Mouse (Mus musculus): ENCODE results near the gene Kcnh4. TPM values are rescaled to one million over a fixed set of nuclear protein-coding genes. Genes with fewer than 3 reads are reported as not detected.
A peak's percentile ranks its signal among the peaks of the same experiment; 100 is the strongest.

Kcnh4 gene
- polyA plus RNA-seq, 1 experiment: 0.21 TPM

DNA sequence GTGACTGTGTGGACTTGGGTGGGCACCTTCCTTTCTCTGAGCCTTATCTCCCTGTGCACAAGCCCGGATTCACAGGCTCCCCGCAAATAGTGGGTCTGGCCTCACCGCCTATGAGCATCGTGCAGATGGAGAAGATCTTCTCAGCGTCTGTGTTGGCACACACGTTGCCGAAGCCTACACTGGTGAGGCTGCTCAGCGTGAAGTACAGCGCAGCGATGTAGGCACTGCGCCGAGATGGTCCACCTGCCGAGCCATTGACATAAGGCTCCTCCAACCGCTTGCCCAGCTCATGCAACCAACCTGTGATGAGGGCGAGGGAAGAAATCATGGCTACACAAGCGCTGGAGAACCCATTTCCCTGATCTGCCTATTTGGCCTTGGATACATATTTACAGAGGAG lies 9.6 kb downstream of the Kcnh4 start:
- Histone ChIP-seq H3K27me3 (ENCODE audit: control insufficient read depth, insufficient read depth, low read length, poor library complexity, severe bottlenecking) (no peaks in the 10 kb centered on the region), H3K9me3 (replicated peaks; ENCODE audit: control insufficient read depth, insufficient read depth, low read length, poor library complexity, severe bottlenecking) (no peaks in the 10 kb centered on the region), H3K9ac (ENCODE audit: low read depth, poor library complexity, severe bottlenecking) (no peak overlapping the region), H3K4me3 (ENCODE audit: low read depth, low read length) (peak overlapping the region; percentile 11; the same call in 1 of the 2 replicates), H3K36me3 (ENCODE audit: control insufficient read depth, insufficient read depth, low read length, poor library complexity, severe bottlenecking) (no peaks in the 10 kb centered on the region), H3K27ac (ENCODE audit: insufficient read depth, low read length) (no peak overlapping the region), H3K4me1 (ENCODE audit: control insufficient read depth, insufficient read depth, low read length) (no peaks in the 10 kb centered on the region)
- TF ChIP-seq EP300 (IDR thresholded peaks at IDR 0.05; ENCODE audit: insufficient read depth, low read depth, low read length) (no peak), CTCF (IDR thresholded peaks at IDR 0.05; ENCODE audit: low read depth, low read length) (no peak), POLR2A (IDR thresholded peaks at IDR 0.05; ENCODE audit: insufficient read depth, low read length) (no peak)

DNA sequence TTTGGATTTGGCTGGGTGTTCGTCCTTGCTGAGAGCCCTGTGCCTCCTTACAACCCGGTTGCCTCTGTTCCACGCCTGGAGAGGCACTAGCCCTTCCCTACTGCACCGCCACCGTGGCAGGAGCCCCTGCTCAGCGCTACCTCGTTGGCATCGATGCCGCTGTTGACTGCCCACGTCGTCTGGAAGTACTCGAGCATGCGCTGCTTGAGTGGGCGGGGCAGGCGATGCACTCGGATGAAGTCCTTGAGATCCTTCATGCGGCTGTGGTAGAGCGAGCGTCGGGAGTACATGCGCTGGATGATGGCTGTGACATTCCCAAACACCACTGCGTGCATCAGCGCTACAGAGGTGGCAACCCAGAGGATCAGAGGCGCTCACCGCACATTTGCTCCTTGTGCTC lies 10.3 kb downstream of the Kcnh4 start:
- H3K36me3 ChIP-seq (ENCODE audit: control insufficient read depth, insufficient read depth, low read length, poor library complexity, severe bottlenecking): no peaks in the 10 kb centered on the region
- peak overlapping the region; percentile 58 for H3K4me3 ChIP-seq (ENCODE audit: low read depth, low read length)
- H3K27ac ChIP-seq (ENCODE audit: insufficient read depth, low read length): no peak overlapping the region
- no peaks in the 10 kb centered on the region for H3K9me3 ChIP-seq (replicated peaks; ENCODE audit: control insufficient read depth, insufficient read depth, low read length, poor library complexity, severe bottlenecking)
- no peak overlapping the region for H3K9ac ChIP-seq (ENCODE audit: low read depth, poor library complexity, severe bottlenecking)
- TF ChIP-seq CTCF (IDR thresholded peaks at IDR 0.05; ENCODE audit: low read depth, low read length) (no peak), POLR2A (IDR thresholded peaks at IDR 0.05; ENCODE audit: insufficient read depth, low read length) (no peak), EP300 (IDR thresholded peaks at IDR 0.05; ENCODE audit: insufficient read depth, low read depth, low read length) (no peak)
- H3K27me3 ChIP-seq (ENCODE audit: control insufficient read depth, insufficient read depth, low read length, poor library complexity, severe bottlenecking): no peaks in the 10 kb centered on the region
- no peaks in the 10 kb centered on the region for H3K4me1 ChIP-seq (ENCODE audit: control insufficient read depth, insufficient read depth, low read length)

DNA sequence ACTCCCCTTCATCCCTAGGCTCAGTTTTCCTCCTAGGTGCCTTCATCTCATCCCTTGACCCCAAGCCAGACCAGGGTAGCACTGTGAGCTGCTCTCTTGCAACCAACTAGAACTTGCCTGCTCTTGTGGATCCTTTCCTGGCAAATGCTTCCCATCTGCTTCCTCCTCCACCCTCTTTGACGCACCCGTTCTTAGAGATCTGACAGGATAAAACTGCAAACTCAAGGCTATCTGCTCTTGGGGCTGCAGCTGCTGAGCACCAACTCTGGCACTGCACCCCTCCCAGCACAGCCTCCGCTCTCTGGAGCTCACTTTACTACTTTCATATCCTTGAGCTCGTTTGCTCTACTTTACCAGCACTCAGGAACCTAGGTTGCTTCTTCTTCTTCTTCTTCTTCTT lies 11.1 kb downstream of the Kcnh4 start:
- Histone ChIP-seq H3K9ac (ENCODE audit: low read depth, poor library complexity, severe bottlenecking) (no peak overlapping the region), H3K36me3 (ENCODE audit: control insufficient read depth, insufficient read depth, low read length, poor library complexity, severe bottlenecking) (no peaks in the 10 kb centered on the region), H3K27ac (ENCODE audit: insufficient read depth, low read length) (no peak overlapping the region), H3K9me3 (replicated peaks; ENCODE audit: control insufficient read depth, insufficient read depth, low read length, poor library complexity, severe bottlenecking) (no peaks in the 10 kb centered on the region), H3K27me3 (ENCODE audit: control insufficient read depth, insufficient read depth, low read length, poor library complexity, severe bottlenecking) (no peaks in the 10 kb centered on the region), H3K4me1 (ENCODE audit: control insufficient read depth, insufficient read depth, low read length) (no peaks in the 10 kb centered on the region), H3K4me3 (ENCODE audit: low read depth, low read length) (no peak overlapping the region)
- no peak for TF ChIP-seq POLR2A (IDR thresholded peaks at IDR 0.05; ENCODE audit: insufficient read depth, low read length)
- TF ChIP-seq EP300 (IDR thresholded peaks at IDR 0.05; ENCODE audit: insufficient read depth, low read depth, low read length): no peak
- TF ChIP-seq CTCF (IDR thresholded peaks at IDR 0.05; ENCODE audit: low read depth, low read length): no peak

DNA sequence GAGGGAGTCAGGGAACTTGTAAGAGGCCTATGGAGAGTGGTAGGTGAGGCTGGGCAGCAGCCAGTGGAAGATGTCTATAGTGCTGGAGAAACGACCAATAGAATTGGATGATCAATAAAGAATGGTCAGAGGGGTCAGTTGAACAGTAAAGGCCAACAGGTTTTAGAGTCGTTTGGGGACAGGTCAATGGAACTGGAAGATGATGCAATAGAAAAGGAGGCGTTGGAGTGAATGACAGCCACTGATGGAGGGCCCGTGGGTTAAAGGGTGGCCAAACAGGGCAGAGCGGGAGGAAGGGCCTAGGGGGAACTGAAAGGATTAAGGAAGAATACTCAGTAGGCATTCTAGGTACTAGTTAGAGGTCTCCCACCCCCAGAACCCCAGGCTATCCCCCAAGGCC lies 12.6 kb downstream of the Kcnh4 start:
- Histone ChIP-seq H3K4me3 (ENCODE audit: low read depth, low read length) (no peak overlapping the region), H3K4me1 (ENCODE audit: control insufficient read depth, insufficient read depth, low read length) (no peaks in the 10 kb centered on the region), H3K9ac (ENCODE audit: low read depth, poor library complexity, severe bottlenecking) (no peak overlapping the region), H3K27ac (ENCODE audit: insufficient read depth, low read length) (no peak overlapping the region), H3K27me3 (ENCODE audit: control insufficient read depth, insufficient read depth, low read length, poor library complexity, severe bottlenecking) (no peaks in the 10 kb centered on the region), H3K9me3 (replicated peaks; ENCODE audit: control insufficient read depth, insufficient read depth, low read length, poor library complexity, severe bottlenecking) (no peaks in the 10 kb centered on the region), H3K36me3 (ENCODE audit: control insufficient read depth, insufficient read depth, low read length, poor library complexity, severe bottlenecking) (no peaks in the 10 kb centered on the region)
- no peak for TF ChIP-seq EP300 (IDR thresholded peaks at IDR 0.05; ENCODE audit: insufficient read depth, low read depth, low read length)
- no peak for TF ChIP-seq CTCF (IDR thresholded peaks at IDR 0.05; ENCODE audit: low read depth, low read length)
- no peak for TF ChIP-seq POLR2A (IDR thresholded peaks at IDR 0.05; ENCODE audit: insufficient read depth, low read length)

DNA sequence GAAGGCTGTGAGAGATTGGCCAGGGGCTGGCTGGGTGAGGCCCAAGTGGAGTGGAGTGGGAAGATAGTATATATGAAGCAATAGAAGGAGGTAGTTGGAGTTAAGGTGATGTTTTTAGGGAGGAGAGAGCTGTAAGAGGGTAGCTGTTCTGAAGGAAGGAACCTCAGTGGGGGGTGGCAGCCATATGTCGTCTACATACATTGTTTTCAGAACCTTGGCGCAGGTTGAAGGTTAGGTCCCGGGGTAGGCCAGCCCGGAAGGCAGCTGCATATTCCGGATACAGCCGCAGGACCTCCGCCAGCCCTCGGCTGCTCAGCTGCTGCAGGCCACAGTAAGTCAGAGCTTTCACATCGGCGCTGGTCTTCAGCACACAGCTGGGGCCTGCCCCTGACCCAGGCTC lies 13.2 kb downstream of the Kcnh4 start:
- Histone ChIP-seq H3K36me3 (ENCODE audit: control insufficient read depth, insufficient read depth, low read length, poor library complexity, severe bottlenecking) (no peaks in the 10 kb centered on the region), H3K27me3 (ENCODE audit: control insufficient read depth, insufficient read depth, low read length, poor library complexity, severe bottlenecking) (no peaks in the 10 kb centered on the region), H3K9ac (ENCODE audit: low read depth, poor library complexity, severe bottlenecking) (no peak overlapping the region), H3K4me3 (ENCODE audit: low read depth, low read length) (no peak overlapping the region), H3K9me3 (replicated peaks; ENCODE audit: control insufficient read depth, insufficient read depth, low read length, poor library complexity, severe bottlenecking) (no peaks in the 10 kb centered on the region), H3K27ac (ENCODE audit: insufficient read depth, low read length) (no peak overlapping the region), H3K4me1 (ENCODE audit: control insufficient read depth, insufficient read depth, low read length) (no peaks in the 10 kb centered on the region)
- TF ChIP-seq EP300 (IDR thresholded peaks at IDR 0.05; ENCODE audit: insufficient read depth, low read depth, low read length) (0 out of 2 replicates have a peak, but pooled peaks have one; percentile 10), CTCF (IDR thresholded peaks at IDR 0.05; ENCODE audit: low read depth, low read length) (no peak), POLR2A (IDR thresholded peaks at IDR 0.05; ENCODE audit: insufficient read depth, low read length) (no peak)

DNA sequence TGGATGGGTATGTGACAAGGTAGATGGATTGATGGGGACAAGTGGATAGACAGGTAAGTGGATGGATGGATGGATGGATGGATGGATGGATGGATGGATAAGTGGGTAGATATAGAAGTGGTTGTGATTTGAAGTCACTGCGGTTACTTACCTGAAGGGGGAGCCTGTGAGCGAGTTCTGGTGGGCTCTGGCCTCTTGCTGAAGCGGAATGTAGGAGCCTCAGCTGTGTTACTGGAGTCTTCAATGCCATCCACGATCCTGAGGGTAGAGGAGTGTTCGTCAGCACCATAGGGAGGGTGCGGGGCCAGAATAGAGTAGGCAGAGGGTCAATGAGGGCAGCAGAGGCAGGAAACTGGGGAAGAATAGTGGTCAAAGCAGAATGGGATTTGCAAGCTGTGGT lies 14.7 kb downstream of the Kcnh4 start:
- Histone ChIP-seq H3K4me3 (ENCODE audit: low read depth, low read length) (no peak overlapping the region), H3K9ac (ENCODE audit: low read depth, poor library complexity, severe bottlenecking) (no peak overlapping the region), H3K9me3 (replicated peaks; ENCODE audit: control insufficient read depth, insufficient read depth, low read length, poor library complexity, severe bottlenecking) (no peaks in the 10 kb centered on the region), H3K4me1 (ENCODE audit: control insufficient read depth, insufficient read depth, low read length) (no peaks in the 10 kb centered on the region), H3K27ac (ENCODE audit: insufficient read depth, low read length) (no peak overlapping the region), H3K27me3 (ENCODE audit: control insufficient read depth, insufficient read depth, low read length, poor library complexity, severe bottlenecking) (no peaks in the 10 kb centered on the region), H3K36me3 (ENCODE audit: control insufficient read depth, insufficient read depth, low read length, poor library complexity, severe bottlenecking) (no peaks in the 10 kb centered on the region)
- TF ChIP-seq CTCF (IDR thresholded peaks at IDR 0.05; ENCODE audit: low read depth, low read length) (peak; percentile 66), EP300 (IDR thresholded peaks at IDR 0.05; ENCODE audit: insufficient read depth, low read depth, low read length) (no peak), POLR2A (IDR thresholded peaks at IDR 0.05; ENCODE audit: insufficient read depth, low read length) (no peak)

All from ES-Bruce4 (cell line).